Mouse (Mus musculus) heart, adult 11 months (tissue): Measurements from ENCODE around the gene Slc11a2.

Experiments
- DNase-seq: peaks from one replicate; pipeline ENCODE4 v3.0.0; 2022

Slc11a2 gene

DNA sequence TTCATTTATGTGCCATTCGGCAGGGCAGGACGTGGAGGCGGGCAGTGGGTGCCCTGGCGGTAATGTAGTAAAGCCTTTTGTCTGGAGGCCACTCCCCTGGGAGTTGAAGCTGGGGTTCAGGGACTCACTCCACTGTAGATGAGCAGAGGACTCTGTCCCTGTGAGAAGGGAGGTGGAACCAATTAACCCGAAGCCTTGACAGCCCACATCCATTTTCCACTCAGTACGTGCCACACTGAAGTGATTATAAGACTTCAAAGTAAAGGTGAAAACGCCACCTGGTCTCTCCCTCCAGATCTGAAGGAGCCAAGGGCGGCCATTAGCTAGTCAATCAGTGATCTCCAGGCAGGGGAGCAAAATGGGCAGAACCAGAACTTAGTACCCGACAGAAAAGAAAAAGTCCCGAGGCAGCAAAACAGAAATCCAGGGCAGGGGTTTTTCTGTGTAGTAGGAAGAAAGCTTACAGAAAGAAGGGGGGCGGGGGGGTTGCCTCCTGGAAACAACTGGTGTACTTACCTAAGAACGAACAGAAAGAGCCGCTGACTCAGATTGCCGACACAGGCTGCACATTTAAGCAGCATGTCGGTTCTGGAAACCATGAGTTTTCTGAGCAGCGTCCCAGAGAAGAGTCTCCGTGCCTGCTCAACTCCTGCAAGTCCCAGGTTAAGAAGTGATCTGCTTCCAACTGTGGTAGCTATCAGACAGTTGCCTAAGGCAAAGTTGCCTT lies at the start of gene Slc11a2:
Slc11a2 (minus strand) TSS at position 677 of the 727 bp plus-strand sequence.
- no peak for DNase-seq

GRCm38 (mm10) chr15:100473926-100474503 lies 49.1 kb upstream of the Slc11a2 start:
- DNase-seq = no peak

DNA sequence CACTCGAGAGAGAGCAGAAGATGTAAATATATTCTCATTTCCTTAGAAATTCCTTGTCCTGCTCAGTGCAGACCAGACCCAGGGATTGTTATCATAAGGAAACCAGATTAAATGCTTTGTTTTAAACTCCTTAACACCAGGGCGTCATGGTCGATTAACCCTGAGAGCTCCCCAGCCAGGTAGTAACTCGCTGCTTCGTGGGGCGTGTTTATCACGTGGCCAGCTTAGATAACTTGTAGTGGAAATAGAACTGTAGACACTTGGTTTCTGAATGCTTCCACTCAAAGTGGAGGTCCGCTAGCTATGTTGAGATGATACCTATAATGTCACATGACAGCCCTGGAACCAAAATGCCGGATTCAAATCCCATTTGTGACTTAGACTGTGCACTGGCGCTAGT lies 45.2 kb upstream of the Slc11a2 start:
- DNase-seq = no peak

DNA sequence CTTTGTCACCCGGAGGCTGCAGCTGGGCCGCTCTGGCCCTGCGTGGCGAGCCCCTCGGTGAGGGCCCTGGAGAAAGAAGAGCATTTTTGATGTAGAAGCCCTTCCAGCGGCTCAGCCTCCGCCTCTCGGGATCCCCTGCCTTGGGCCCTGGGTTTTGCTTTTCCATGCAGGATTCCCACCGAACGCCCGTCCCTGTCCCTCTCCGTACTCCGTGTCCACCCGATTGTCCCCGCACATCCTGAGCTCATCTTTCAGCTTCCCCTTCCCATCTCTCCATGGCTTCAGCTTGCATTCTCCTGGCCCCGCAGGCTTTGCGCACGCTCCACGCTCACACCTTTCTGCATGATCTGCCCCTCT lies 44.3 kb upstream of the Slc11a2 start:
- no peak for DNase-seq

- peak; percentile 99 for DNase-seq
Measured at GRCm38 (mm10) chr15:100468295-100469188, 43.7 kb upstream of the Slc11a2 start, which contains the start of gene Letmd1. TSS of gene Letmd1 (plus strand) at chr15:100469023.

GRCm38 (mm10) chr15:100467738-100468137 lies 42.9 kb upstream of the Slc11a2 start:
- peak; percentile 94 for DNase-seq

DNA sequence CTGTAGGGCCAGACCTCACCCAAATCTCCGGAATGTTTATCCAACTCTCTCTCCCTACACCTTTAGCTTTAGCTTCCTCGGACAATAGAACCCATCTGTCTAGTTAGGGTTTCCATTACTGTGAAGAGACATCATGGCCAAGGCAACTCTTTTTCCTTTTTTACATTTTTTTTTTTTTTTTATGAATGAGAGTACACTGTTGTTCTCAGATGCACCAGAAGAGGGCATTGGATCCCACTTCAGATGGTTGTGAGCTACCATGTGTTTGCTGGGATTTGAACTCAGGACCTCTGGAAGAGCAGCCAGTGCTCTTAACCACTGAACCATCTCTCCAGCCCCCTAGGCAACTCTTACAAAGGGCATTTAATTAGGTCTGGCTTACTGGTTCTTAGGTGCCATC lies 40.6 kb upstream of the Slc11a2 start:
- DNase-seq = no peak

GRCm38 (mm10) chr15:100463712-100464111 lies 38.8 kb upstream of the Slc11a2 start:
- DNase-seq = no peak

DNA sequence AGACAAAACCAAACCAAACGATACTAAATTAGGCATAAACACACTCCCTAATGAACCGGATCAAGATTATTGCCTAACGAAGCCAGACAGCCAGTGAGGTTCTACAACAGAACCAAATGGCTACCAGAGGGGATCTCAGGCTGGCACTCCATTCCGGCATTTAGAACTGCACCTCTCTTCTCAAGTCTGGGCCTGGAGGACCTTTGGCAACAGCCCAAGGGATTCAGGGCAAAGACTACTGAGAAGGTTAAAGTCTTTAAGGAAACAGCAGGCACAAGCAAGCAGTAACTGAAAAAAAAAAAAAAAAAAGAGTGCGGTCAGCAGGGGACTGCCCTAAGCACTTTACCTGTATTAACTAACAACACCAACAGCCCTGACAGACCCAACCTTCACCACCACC lies 37.2 kb upstream of the Slc11a2 start:
- DNase-seq = no peak

DNA sequence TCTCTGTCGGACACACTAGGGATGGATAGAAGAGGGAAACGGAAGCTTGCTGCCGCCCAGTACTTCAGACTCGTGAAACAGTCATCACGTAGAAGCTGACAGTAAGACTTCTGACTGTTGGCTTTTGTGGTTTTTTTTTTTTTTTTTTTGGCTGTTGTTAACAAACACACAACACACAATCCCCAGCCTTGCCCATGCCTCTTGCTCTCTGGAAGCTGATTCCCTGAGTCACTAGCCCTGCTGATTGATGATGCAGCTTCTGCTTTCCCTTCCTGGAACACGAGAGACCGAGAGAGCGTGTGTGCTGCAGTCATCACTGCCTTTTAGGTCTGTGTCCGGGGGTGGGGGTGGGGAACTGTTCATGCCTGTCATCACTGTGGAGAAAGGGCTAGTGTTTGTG lies 36.8 kb upstream of the Slc11a2 start:
- DNase-seq = peak; percentile 87

GRCm38 (mm10) chr15:100460942-100461341 lies 36.1 kb upstream of the Slc11a2 start:
- DNase-seq = peak; percentile 78

- peak; percentile 88 for DNase-seq
Measured at GRCm38 (mm10) chr15:100458055-100458454, 33.2 kb upstream of the Slc11a2 start.

- peak; percentile 92 for DNase-seq
Measured at GRCm38 (mm10) chr15:100457340-100457739, 32.5 kb upstream of the Slc11a2 start.

DNA sequence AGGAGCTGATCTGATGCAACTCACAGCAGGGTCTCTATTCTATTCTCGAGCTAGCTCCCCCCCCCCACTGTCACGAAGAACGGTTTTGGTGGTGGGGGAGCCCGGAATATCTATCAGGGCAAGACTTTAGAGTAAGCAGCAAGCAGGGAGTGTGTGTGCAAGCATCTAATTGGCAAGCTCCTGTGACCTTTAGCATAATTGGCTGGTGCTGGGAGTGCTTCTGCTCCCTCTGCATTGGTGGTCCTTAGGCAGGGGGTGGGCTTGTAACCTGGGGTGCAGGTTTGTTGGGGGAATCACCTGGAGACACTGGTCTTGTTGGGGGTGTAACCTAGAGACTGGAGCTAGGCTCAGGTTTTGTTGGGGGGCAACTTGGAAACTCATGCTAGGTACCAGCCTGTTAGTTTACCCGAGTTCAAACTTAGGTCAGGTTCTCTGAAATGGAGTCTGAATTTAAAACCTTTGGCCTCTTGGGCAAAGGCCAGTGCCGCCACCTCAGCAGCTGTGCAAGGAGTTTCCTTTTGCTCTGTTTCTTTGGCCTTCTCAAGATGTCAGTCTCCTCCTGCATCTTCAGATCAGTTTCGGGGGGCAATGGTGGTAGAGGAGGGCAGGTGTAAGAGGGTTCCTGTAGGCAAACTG lies 31.6 kb upstream of the Slc11a2 start:
- DNase-seq = peak; percentile 81

GRCm38 (mm10) chr15:100452486-100452885 lies 27.6 kb upstream of the Slc11a2 start:
- DNase-seq = no peak

- peak; percentile 96 for DNase-seq
Measured at GRCm38 (mm10) chr15:100451245-100451644, 26.4 kb upstream of the Slc11a2 start.

DNA sequence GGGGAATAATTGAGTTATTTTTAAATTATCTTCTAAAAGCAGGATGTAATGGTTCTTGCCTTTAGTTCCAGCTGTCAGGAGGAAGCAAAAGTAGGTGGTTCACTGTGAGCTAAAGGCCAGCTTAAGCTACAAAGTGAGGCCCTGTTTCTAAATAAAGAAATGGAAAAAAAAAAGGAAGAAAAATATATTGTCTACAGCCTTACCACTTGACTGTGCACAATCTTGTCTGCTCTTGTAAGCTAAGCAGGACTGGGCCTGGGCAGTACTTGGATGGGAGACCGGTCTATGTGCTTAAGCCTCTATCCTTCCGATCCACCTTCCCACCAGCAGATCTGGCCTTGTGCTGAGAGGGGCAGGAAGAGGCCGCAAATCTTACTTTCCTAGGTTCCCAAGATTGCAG lies 24.6 kb upstream of the Slc11a2 start:
- no peak for DNase-seq

- no peak for DNase-seq
Measured at GRCm38 (mm10) chr15:100448572-100448971, 23.7 kb upstream of the Slc11a2 start.

DNA sequence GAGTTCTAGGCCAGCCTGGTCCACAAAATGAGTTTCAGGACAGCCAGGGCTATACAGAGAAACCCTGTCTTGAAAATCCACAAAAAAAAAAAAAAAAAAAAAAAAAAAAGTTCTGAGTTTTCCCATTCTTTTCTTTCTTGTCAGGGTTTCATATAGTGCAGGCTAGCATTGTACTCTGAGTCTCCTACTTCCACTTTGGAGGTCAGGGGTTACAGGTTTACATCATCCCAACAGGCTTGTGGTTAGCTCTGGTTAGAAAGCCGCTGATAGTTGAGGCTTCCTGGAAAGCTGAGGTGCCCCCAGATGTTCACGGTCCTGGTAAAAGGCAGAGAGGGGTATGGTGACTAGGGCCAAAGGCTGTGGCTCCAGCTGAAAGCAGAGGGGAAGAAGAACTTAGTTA lies 22.0 kb upstream of the Slc11a2 start:
- DNase-seq = no peak

- peak; percentile 99 for DNase-seq
Measured at GRCm38 (mm10) chr15:100443126-100443922, 18.5 kb upstream of the Slc11a2 start.

GRCm38 (mm10) chr15:100436518-100436917 lies 11.6 kb upstream of the Slc11a2 start:
- DNase-seq = no peak

- no peak for DNase-seq
Measured at GRCm38 (mm10) chr15:100436112-100436511, 11.2 kb upstream of the Slc11a2 start.
